Mouse (Mus musculus) macrophage (primary cell): Measurements from ENCODE around the gene Banf1. TPM values are rescaled to one million over a fixed set of nuclear protein-coding genes. Genes with fewer than 3 reads are reported as not detected.

ENCODE experiments used
- H3K27ac ChIP-seq: fragments of 350-480 bp; formaldehyde crosslinking; 2 replicates; pipeline ENCODE4 v1.9.0; 2021
- H3K36me3 ChIP-seq: fragments of 350-480 bp; formaldehyde crosslinking; 2 replicates; pipeline ENCODE4 v1.9.0; 2021; ENCODE audit errors: inconsistent target
- H3K4me3 ChIP-seq: fragments of 350-480 bp; formaldehyde crosslinking; 2 replicates; pipeline ENCODE4 v1.9.0; 2021; ENCODE audit errors: inconsistent target
- H3K79me2 ChIP-seq: fragments of 350-480 bp; formaldehyde crosslinking; 2 replicates; pipeline ENCODE4 v1.9.0; 2021; ENCODE audit errors: inconsistent target
- WGBS: methylation state at CpG from one replicate; pipeline ENCODE4 v1.1.7; 2026; ENCODE audit warnings: inconsistent platforms; ENCODE audit not compliant: missing documents; 5-methylcytosine and 5-hydroxymethylcytosine counted together
- polyA plus RNA-seq: library from polyadenylated mRNA; stranded (reverse); fragments of 250-400 nt; gene quantifications from 3 replicates; pipeline ENCODE4 v1.2.4, GENCODE M21; 2018; ENCODE audit warnings: inconsistent platforms

The Banf1 gene
- polyA plus RNA-seq, 1 experiment from 2014 or later = 43.3 TPM

DNA sequence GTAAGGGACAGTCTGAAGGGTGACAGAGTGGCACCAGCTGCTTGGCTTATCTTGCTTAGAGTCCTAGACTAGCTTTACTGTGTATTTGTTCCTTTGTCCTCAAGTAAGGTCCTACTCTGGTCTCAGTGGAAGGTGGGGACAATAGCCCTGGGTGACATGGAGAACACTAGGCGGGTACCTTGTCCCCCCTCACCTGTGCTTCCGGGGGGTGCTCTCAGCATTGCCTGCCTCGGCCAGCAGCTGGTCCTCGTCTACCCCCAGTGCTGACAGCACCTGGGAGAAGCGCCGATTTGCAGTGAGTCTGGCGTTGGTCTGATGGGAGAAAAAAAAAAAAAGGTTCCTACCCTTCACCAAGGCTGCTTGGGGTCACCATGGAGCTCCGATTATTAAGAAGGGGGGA is 23.4 kb upstream of the Banf1 start:
- Histone ChIP-seq H3K36me3 (peaks cover under 1% of the 10 kb centered on the region; the same call in 1 of the 2 replicates), H3K4me3 (no peak overlapping the region), H3K27ac (peak overlapping the region; percentile 66; the same call in 1 of the 2 replicates), H3K79me2 (peaks cover 27% of the 10 kb centered on the region)
- WGBS = 73% methylated on average over 8 of the region's 8 CpGs

DNA sequence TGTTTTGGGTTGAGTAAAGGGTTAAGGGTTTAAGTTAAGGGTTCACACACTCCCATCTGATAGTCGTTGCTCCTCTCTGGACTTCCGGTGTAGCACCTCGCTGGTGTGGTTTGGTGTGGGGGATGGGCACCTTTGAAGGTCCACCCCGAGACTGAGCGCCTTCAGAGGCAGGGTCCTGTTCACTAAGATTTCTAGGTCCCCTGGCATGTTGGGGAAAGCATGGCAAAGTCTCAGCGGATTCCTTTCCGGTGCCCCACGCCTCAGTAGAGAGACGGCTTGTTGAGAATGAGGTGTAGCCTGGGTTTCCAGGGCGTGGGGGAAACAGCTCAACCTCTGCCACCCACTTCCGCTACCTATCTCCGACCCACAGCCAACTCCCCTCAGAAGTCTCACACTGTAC is 22.7 kb upstream of the Banf1 start:
- WGBS = 4% methylated on average over 12 of the region's 12 CpGs
- Histone ChIP-seq H3K4me3 (peak overlapping the region; percentile 79), H3K79me2 (peaks cover 35% of the 10 kb centered on the region), H3K27ac (peak overlapping the region; percentile 66), H3K36me3 (peaks cover 9% of the 10 kb centered on the region; the same call in 1 of the 2 replicates)

DNA sequence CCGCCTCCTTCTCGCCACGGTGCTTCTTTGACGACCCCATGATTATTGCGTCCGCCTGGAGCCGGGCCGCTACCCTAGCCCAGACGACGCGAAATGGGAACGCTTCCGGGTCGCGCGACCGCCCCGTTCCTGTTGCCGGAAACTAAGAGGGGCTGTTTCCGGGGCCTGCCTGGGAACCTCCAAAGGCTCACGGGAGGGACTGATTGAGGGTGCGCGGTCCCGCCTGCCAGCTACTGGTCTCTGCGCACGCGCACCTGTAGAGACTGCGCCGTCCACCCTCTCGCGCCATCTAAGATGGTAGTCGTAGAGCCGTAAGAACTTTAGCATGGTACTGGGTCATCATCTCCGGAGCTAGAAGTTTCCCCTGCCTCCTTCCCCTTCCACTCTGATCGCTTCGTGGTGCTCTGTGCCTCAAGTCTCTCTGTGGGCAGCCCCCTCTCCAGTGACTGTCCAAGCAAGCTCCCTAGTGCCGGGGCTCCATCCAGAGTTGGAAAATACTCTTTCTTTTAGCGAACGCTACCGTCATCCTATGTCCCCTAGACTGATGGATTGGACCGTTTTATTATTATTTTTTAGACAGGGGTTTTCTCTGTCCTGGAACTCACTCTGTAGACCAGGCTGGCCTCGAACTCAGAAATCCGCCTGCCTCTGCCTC is 21.7 kb upstream of the Banf1 start, which contains the start of gene Sart1:
Gene Sart1 (minus strand): TSS at position 116 of the 655 bp plus-strand sequence.
- peaks cover 18% of the 10 kb centered on the region for H3K36me3 ChIP-seq
- peak within 1 kb of the TSS; percentile 79 for H3K4me3 ChIP-seq
- WGBS = under 1% methylated on average over 36 of the region's 43 CpGs
- H3K27ac ChIP-seq = peak within 1 kb of the TSS; percentile 66
- H3K79me2 ChIP-seq = peaks cover 38% of the 10 kb centered on the region

DNA sequence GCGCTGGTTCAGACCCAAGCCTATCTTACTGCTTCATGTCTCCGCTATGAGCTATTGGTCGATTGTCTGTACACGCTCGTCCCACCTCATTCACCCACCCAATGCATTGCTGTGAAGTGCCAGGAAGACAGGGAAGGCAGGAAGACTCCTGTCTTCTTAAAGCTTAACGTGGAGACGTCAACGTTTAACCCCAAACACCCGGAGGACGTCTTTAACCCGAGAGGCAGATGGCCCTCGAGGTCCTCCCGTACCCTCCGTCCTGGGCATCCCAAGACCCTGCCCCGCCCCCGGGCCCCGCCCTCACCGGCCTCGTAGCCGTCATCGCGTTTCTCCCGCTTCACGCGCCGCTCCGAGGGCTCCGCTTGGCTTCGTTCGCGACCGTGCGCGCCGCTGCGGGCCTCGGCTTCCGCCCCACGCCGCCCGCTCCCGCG is 21.1 kb upstream of the Banf1 start:
- H3K27ac ChIP-seq = no peak overlapping the region; the same call in 1 of the 2 replicates
- peaks cover 25% of the 10 kb centered on the region for H3K36me3 ChIP-seq
- peaks cover 38% of the 10 kb centered on the region for H3K79me2 ChIP-seq
- WGBS = under 1% methylated on average over 41 of the region's 43 CpGs
- H3K4me3 ChIP-seq = peak overlapping the region; percentile 79

DNA sequence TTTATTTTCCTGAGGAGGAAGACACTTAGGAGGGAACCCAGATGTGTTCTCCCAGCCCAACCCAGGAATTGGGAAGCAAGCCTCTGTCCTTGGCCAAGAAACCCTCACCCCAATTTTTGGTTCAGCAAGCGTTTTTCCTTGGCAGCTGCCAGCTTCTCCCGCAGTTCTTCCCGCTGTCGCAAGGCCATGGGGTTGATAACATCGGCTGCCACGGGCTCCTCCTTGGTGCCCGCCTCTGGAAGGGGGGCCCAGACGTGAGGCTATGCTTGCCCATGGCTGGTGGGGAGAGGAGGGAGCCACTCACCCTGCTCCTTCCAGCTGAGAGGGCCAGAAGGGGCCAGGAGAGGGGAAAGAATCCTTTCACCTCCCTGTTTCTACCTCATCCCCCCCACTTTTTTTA is 17.7 kb upstream of the Banf1 start:
- H3K79me2 ChIP-seq = peaks cover 38% of the 10 kb centered on the region
- H3K36me3 ChIP-seq = peaks cover 58% of the 10 kb centered on the region
- WGBS = 91% methylated on average over 8 of the region's 8 CpGs
- H3K27ac ChIP-seq = no peak overlapping the region
- no peak overlapping the region for H3K4me3 ChIP-seq

DNA sequence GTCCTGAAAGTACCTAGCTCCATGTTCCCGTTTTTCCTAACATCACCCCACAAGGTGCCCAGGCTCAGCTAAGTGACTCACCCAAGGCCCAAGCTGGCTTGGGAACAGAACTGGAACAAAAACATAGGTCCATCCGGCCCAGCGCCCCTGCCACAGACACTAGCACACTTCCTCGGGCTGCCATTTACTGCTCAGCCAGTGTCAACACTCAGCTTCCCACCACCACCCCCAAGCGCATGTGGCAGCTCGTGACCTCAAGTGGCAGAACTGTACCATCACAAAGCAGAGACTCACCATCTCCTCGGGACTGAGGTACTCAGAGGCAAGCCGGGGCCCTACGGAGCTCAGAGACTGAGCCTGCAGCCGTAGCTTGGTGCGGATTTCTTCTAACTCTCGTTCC is 16.4 kb upstream of the Banf1 start:
- WGBS = 94% methylated on average over 12 of the region's 12 CpGs
- Histone ChIP-seq H3K36me3 (peaks cover 72% of the 10 kb centered on the region), H3K79me2 (peaks cover 38% of the 10 kb centered on the region), H3K27ac (no peak overlapping the region), H3K4me3 (no peak overlapping the region)

DNA sequence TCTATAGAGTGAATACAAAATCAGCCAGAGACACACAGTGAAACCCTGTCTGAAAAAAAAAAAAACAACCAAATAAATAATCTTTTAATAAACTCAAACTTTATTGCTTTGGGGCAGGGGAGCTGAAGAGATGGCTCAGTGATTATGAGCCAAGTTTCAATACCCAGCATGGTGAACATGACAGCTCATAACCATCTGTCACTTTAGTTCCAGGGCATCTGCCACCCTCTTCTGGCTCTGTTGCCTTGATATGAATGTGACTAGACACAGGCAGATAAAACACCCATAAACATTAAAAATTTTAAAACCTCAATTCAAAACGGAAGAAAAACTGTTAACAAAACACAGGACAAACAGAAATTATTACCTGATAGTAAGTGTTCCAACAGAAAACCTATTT is 10.5 kb upstream of the Banf1 start:
- no peak overlapping the region for H3K4me3 ChIP-seq
- H3K27ac ChIP-seq = no peak overlapping the region
- no peaks in the 10 kb centered on the region for H3K79me2 ChIP-seq
- H3K36me3 ChIP-seq = peaks cover 48% of the 10 kb centered on the region
- WGBS = 92% methylated on average over 1 of the region's 1 CpGs

DNA sequence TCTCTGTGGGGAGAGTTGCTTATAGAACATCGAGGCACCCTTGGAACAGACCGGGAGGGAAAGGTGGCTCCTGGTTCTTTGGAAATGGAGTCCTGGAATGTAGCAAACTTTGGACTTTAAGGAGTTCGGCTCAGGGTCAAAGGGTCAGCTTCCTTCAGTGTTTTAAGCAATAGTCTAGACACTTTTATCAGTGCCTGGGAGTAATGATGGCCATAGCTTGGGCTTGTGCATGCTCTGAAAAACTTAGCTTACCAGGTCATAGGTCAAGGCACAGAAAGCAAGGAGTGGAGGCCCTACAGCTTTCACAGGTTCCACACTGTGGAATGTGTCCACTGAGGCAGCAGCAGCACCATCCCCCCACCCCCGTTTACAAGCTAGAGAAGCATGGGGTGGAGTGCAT is 7.8 kb upstream of the Banf1 start:
- peaks cover 33% of the 10 kb centered on the region for H3K36me3 ChIP-seq
- H3K27ac ChIP-seq = no peak overlapping the region
- WGBS = 91% methylated on average over 4 of the region's 4 CpGs
- H3K79me2 ChIP-seq = no peaks in the 10 kb centered on the region
- no peak overlapping the region for H3K4me3 ChIP-seq

DNA sequence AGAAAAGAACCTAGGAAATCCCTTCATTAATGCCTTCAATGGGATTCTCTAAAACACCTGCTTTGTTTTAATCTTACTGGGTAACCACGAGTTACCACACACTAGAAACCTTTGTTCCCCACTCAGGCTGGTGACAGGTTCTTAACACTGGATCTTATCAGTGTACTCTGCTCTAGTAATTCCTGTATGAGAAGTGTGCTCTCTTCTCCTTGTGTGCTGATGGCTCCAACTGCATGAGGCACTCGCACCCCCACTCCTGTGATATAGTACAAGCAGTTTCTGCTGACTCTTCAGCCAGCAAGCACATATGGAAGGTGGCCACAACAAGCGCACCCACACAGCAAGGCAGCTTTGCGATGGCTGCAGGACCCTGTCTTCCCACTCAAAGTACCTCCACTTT is 7.2 kb upstream of the Banf1 start:
- Histone ChIP-seq H3K27ac (no peak overlapping the region), H3K79me2 (peaks cover 3% of the 10 kb centered on the region), H3K4me3 (no peak overlapping the region), H3K36me3 (peaks cover 30% of the 10 kb centered on the region)
- 97% methylated on average over 4 of the region's 4 CpGs for WGBS

DNA sequence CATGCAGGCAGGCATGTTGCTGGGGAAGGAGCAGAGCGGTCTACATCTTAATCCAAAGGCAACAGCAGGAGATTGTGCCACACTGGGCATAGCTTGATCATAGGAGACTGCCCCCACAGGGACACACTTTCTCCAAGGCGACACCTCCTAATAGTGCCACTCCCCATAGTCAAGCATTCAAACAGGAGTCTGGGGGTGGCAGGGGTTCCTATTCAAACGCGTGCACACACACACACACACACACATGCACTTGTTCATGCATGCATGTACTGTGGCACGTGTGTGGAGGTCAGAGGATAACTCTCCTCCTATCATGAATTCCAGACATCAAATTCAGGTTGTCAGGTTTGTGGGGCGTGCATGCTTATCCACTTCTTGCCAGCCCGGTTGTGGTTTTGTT is 5.8 kb upstream of the Banf1 start:
- Histone ChIP-seq H3K79me2 (peaks cover 17% of the 10 kb centered on the region), H3K27ac (no peak overlapping the region), H3K4me3 (no peak overlapping the region), H3K36me3 (peaks cover 15% of the 10 kb centered on the region)
- WGBS = 94% methylated on average over 7 of the region's 7 CpGs

DNA sequence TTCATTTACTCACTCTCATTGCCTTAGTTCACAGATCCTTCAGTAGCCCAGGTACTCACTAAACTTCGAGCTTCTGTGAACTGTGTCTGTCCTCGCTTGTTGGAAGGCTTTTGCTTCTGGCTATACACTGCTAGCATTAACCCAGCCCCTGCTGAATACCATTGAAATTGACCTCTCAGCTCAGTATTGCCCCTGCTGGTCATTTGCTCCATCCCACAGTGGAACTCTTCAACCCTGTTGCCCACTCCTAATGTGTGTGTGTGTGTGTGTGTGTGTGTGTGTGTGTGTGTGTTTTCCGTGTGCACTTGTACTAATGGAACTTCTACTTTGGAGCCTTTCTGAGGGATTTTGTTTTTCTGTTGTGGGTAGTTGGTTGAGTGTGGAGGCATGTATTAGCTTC is 4.0 kb upstream of the Banf1 start:
- no peak overlapping the region for H3K27ac ChIP-seq
- H3K79me2 ChIP-seq = peaks cover 26% of the 10 kb centered on the region
- peaks cover 15% of the 10 kb centered on the region for H3K36me3 ChIP-seq
- no peak overlapping the region for H3K4me3 ChIP-seq
- WGBS = 83% methylated on average over 2 of the region's 3 CpGs

DNA sequence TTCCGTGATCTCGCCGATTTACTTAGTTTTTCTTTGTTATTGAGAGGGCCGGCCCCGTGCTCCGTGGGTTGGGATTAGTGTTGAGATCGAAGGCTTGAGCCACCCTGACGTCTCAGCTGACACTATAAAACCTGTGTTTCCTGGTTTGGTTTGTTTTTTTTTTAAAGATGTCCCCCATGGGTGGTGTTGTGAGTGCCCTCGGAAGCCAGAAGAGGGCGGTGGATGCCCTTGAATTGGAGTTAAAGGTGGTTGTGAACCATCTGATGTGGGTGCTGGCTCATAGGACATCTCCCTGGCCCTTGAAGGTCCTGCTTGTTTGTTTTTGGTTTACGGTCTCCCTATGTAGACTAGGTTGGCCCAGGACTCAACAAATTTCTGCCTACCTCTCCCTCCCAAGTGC is 487 bp upstream of the Banf1 start:
- WGBS = 12% methylated on average over 11 of the region's 11 CpGs
- Histone ChIP-seq H3K79me2 (peaks cover 44% of the 10 kb centered on the region), H3K36me3 (peaks cover 15% of the 10 kb centered on the region), H3K4me3 (peak overlapping the region; percentile 91), H3K27ac (peak overlapping the region; percentile 87)

DNA sequence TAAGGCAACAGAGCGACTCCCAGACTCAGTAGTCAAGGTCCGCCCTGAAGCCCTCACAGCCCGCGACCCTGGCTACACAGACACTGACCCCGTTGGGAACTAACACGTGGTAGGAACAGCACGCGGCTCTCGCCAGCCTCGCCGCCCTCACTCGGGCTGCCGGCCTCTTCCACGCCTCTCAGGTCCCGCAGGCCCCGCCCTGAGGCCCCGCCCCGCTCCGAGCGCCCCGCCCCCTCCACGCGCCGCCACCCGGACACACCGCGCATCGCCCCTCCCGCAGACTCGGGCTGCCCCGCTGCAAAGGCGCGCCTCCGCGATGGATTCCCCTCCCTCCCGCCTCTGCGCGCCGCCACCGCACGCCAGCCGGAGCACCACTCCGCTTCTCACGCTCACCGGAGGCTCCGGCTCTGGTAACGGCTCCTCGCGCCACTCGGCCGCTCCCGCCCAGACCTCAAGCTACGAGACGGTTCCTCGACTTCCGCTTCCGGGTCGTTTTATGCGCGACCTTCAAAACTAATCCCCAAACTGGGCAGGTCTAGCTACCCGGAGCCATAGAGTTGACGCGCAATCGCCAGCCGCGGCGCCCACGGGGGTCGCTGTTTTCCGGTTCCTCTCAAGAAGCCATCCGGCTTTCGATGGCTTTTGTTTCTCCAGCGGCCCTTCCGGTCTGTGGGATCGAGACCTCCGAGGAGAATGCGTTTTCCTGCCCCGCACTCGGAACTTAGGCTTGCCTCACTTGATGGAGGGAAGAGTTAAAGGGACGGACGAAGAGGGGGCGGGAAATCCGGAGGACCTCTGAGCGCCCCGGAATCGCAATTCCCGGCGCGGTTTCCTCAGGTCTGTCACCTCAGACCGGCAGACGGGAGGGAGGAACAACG is 554 bp downstream of the Banf1 start, which contains the start of gene Eif1ad:
Gene Eif1ad (plus strand): TSS at position 567 of the 878 bp plus-strand sequence.
- under 1% methylated on average over 87 of the region's 92 CpGs for WGBS
- Histone ChIP-seq H3K79me2 (peaks cover 44% of the 10 kb centered on the region), H3K36me3 (peaks cover 15% of the 10 kb centered on the region), H3K4me3 (peak within 1 kb of the TSS; percentile 91), H3K27ac (peak within 1 kb of the TSS; percentile 87)

DNA sequence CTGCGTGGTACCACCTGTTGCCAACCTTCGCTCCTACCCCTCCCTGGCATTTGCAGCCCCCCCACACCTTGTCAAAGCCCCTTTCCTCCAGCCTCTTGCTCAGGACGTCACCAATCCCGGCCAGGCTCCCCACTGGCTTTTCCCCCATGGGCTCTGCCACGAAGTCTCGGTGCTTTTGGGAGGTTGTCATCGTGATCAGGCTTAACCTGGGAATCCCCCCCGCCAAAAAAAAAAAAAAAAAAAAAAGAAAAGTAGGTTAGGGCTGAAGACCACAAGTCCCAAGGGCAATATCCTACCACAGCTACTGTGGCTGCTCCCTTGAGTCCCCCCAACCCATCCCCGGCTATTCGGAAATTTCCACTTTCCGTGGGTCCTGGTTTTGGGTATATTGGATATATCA is 1.2 kb downstream of the Banf1 start:
- H3K79me2 ChIP-seq = peaks cover 44% of the 10 kb centered on the region
- peak overlapping the region; percentile 43 for H3K4me3 ChIP-seq
- H3K27ac ChIP-seq = no peak overlapping the region
- WGBS = 11% methylated on average over 9 of the region's 11 CpGs
- peaks cover 13% of the 10 kb centered on the region for H3K36me3 ChIP-seq

DNA sequence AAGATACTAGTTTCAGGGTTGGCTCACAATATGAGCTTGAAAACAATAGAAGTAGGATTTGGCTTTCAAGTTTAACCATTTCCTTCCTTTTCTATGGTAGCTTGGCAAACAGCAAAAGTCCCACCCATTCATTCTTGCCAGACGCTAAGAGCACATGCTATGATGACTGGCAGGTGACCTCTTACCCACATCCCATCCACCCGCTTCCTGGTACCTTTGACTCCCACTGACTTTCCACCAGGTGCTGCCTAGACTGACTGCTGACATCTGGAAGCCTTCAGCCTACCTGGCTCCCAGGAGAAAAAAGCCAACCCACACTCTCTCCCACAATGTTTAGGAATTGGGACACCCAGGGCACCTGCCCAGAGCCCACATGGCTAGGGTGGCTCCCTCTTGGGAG is 2.8 kb downstream of the Banf1 start:
- Histone ChIP-seq H3K4me3 (no peak overlapping the region), H3K27ac (no peak overlapping the region), H3K36me3 (no peaks in the 10 kb centered on the region), H3K79me2 (peaks cover 40% of the 10 kb centered on the region)
- WGBS = 46% methylated on average over 2 of the region's 2 CpGs
